10 mouse cellular contexts compared by ENCODE assay signal in the genomic region with DNA sequence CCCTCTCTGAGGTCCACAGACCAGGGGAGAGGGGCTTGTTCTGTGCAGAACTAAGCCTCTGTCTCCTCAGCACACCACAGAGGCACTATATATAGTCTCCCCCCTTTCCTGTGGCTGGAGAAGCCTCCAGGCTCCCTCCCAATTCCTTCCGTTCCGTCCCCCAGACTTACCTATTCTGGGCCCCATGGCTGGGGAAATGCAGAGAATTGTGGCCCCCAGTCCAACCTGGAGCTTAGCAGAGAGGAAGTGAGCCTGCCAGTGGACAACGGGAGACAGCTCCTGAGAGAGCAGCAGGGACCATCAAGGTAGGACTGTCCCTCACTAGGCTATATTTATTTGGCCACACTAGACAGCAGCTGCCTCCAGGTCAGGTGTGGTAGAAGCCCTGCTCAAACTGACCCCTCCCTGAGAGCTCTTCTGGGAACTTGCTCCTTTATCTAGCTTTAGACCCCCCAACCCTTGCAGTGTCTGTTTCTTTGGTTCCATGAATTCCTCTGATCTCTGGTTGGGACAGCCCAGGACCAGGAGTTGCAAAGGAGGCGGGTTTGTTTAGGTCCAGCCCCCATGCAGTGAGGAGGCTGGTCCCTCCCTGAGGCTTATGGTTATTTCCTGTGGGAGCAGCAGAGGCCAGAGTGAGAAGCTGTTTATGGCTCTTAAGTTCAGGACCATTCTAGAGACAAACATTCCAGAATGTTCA. TPM values are rescaled to one million over a fixed set of nuclear protein-coding genes. Genes with fewer than 3 reads are reported as not detected.
A peak's percentile ranks its signal among the peaks of the same experiment; 100 is the strongest.
DNase-seq lines count a peak whose midpoint lies in the region; ATAC-seq lines count a peak whose summit lies in the region.
"Had no signal": no experiment of that assay in that cellular context is flagged by ENCODE, and none has a peak within 500 bp of the region (broad histone marks: within the 10 kb centered on the region; RNA-seq: fewer than 3 reads in every experiment).

No protein-coding gene starts in this region.

- H3K9me3 ChIP-seq in hindbrain, embryonic 14.5 days (ENCODE audit: control insufficient read depth, low read length) = no peaks in the 10 kb centered on the region
- H3K9me3 ChIP-seq in limb, embryonic 15.5 days = no peaks in the 10 kb centered on the region

- peak; percentile 29 for DNase-seq in embryo, embryonic 11 days
- no peak for DNase-seq in embryo, embryonic 10.5 days (ENCODE audit: low spot score)
- peak; percentile 27 for DNase-seq in brain, adult 2 months (ENCODE audit: low read depth, low spot score)
- DNase-seq in hindbrain, embryonic 14.5 days (ENCODE audit: low spot score) = no peak
- DNase-seq in cerebellum, postnatal 36 days = no peak
- no peak for DNase-seq in adipocyte (ENCODE audit: low spot score)
- DNase-seq in frontal cortex, postnatal 10 days (ENCODE audit: low spot score in 2 of 2) = no peak

- H3K9ac ChIP-seq in hindbrain, embryonic 14.5 days = no peak overlapping the region
- H3K9ac ChIP-seq in limb, embryonic 15.5 days = no peak overlapping the region

- 83% methylated on average over 4 of the region's 4 CpGs for WGBS in hindbrain, embryonic 14.5 days
- 32% methylated on average over 4 of the region's 4 CpGs for WGBS in limb, embryonic 15.5 days

- no peaks in the 10 kb centered on the region for H3K27me3 ChIP-seq in hindbrain, embryonic 14.5 days (ENCODE audit: control insufficient read depth, insufficient read depth, low read length)
- 0 out of 2 replicates have a peak, but pooled peaks cover 3% of the 10 kb centered on the region for H3K27me3 ChIP-seq in limb, embryonic 15.5 days

- H3K36me3 ChIP-seq in hindbrain, embryonic 14.5 days (replicated peaks; ENCODE audit: control insufficient read depth, insufficient read depth) = no peaks in the 10 kb centered on the region
- H3K36me3 ChIP-seq in limb, embryonic 15.5 days = no peaks in the 10 kb centered on the region

- H3K4me1 ChIP-seq in hindbrain, embryonic 14.5 days (replicated peaks; ENCODE audit: control insufficient read depth, insufficient read depth, low read length) = no peaks in the 10 kb centered on the region
- H3K4me1 ChIP-seq in limb, embryonic 15.5 days = peaks cover 21% of the 10 kb centered on the region

- ATAC-seq in hindbrain, embryonic 14.5 days (ENCODE audit: low FRiP score) = no peak
- no peak for ATAC-seq in limb, embryonic 15.5 days (ENCODE audit: insufficient number of reproducible peaks, low FRiP score, low TSS enrichment, low read depth)

- peak overlapping the region; percentile 26; the same call in 1 of the 2 replicates for H3K4me2 ChIP-seq in hindbrain, embryonic 14.5 days (replicated peaks)
- no peak overlapping the region for H3K4me2 ChIP-seq in limb, embryonic 15.5 days

- H3K27ac ChIP-seq in hindbrain, embryonic 14.5 days = peak overlapping the region; percentile 54; the same call in 1 of the 2 replicates
- H3K27ac ChIP-seq in limb, embryonic 15.5 days = peak overlapping the region; percentile 33; the same call in 1 of the 2 replicates

- H3K4me3 ChIP-seq in hindbrain, embryonic 14.5 days (replicated peaks; ENCODE audit: low read length) = no peak overlapping the region
- no peak overlapping the region for H3K4me3 ChIP-seq in limb, embryonic 15.5 days
- H3K4me3 ChIP-seq: myocyte had no signal

RNA-seq across cellular contexts. Expression of gene Slco2b1, which starts 4.7 kb away (rescaled TPM):
- polyA plus RNA-seq in hindbrain, embryonic 14.5 days (2014; fragmentation: Nextera tagmentation; extraction: Ambion mirVana) = 7.7 and 8.4 TPM in 2 replicates
- 3.9 and 5.0 TPM in 2 replicates for polyA plus RNA-seq in limb, embryonic 15.5 days (2015; fragmentation: Nextera tagmentation; extraction: Ambion mirVana)
- polyA plus RNA-seq: C2C12 had no signal

RNA-seq across cellular contexts. Expression of gene Olfr520, which starts 23.6 kb away (rescaled TPM):
- not detected in 2 replicates for polyA plus RNA-seq in hindbrain, embryonic 14.5 days (2014; fragmentation: Nextera tagmentation; extraction: Ambion mirVana)
- polyA plus RNA-seq in limb, embryonic 15.5 days (2015; fragmentation: Nextera tagmentation; extraction: Ambion mirVana) = not detected in 2 replicates
- polyA plus RNA-seq: C2C12, myocyte had no signal

RNA-seq across cellular contexts. Expression of gene Olfr521, which starts 56.8 kb away (rescaled TPM):
- not detected in 2 replicates for polyA plus RNA-seq in hindbrain, embryonic 14.5 days (2014; fragmentation: Nextera tagmentation; extraction: Ambion mirVana)
- polyA plus RNA-seq in limb, embryonic 15.5 days (2015; fragmentation: Nextera tagmentation; extraction: Ambion mirVana) = not detected in 2 replicates
- polyA plus RNA-seq: C2C12, myocyte had no signal

Comparison
In these comparisons a context has a peak if more than half of its experiments do, and no peak if none do; other contexts are left out.
1. DNase-seq: peak in embryo, embryonic 11 days (single experiment) and brain, adult 2 months (single experiment); none in embryo, embryonic 10.5 days (single experiment), hindbrain, embryonic 14.5 days (single experiment), cerebellum, postnatal 36 days (0 of 2), adipocyte (single experiment) and frontal cortex, postnatal 10 days (0 of 2).